Mouse (Mus musculus): ENCODE results near the gene Egf.

GRCm38 (mm10) chr3:129781435-129781834 is 26.3 kb upstream of the Egf start:
- TF ChIP-seq TAL1 (IDR thresholded peaks at IDR 0.05; ENCODE audit: low read length) (no peak), GATA1 (IDR thresholded peaks at IDR 0.05; ENCODE audit: low read length) (no peak)

Measured in erythroblast, embryonic 14.5 days (primary cell).